22 mouse cellular contexts compared by ENCODE assay signal in genomic region chr17:94269756-94270155, GRCm38 (mm10).
DNase-seq lines count a peak whose midpoint lies in the region; ATAC-seq lines count a peak whose summit lies in the region.
"Had no signal": no experiment of that assay in that cellular context is flagged by ENCODE, and none has a peak within 500 bp of the region (broad histone marks: within the 10 kb centered on the region; RNA-seq: fewer than 3 reads in every experiment).

No protein-coding gene starts in this region.

- peak; percentile 15 for DNase-seq in midbrain, embryonic 10.5 days (ENCODE audit: low spot score)
- DNase-seq in embryo, embryonic 11 days, result peak; percentile 54
- DNase-seq in forelimb bud, embryonic 11.5 days (ENCODE audit: low read depth, low spot score), result peak; percentile 67
- DNase-seq in heart, postnatal 14 days, result no peak
- DNase-seq in retina, postnatal 1 day, result no peak
- DNase-seq: adrenal gland, adult 8-10 months; cerebellum, adult 11 months; cerebellum, postnatal 14 days; forebrain, postnatal 0 days; gastrocnemius, postnatal 10 days; lung, adult 2 months; lung, postnatal 4 days; midbrain, embryonic 14.5 days; thymus, postnatal 25 days had no signal

- H3K36me3 ChIP-seq in midbrain, embryonic 10.5 days, result no peaks in the 10 kb centered on the region
- H3K36me3 ChIP-seq in midbrain, embryonic 16.5 days (ENCODE audit: control insufficient read depth, insufficient read depth, low read length), result no peaks in the 10 kb centered on the region
- H3K36me3 ChIP-seq: G1E had no signal

- H3K9me3 ChIP-seq in midbrain, embryonic 10.5 days (replicated peaks), result no peaks in the 10 kb centered on the region
- H3K9me3 ChIP-seq in midbrain, embryonic 16.5 days (replicated peaks; ENCODE audit: control insufficient read depth, low read length, poor library complexity, severe bottlenecking), result no peaks in the 10 kb centered on the region
- H3K9me3 ChIP-seq: G1E had no signal

- intact Hi-C loops in heart, postnatal 14 days (cut with DNase I), result no loop called here

- H3K9ac ChIP-seq in midbrain, embryonic 16.5 days (ENCODE audit: low read depth, low read length), result no peak overlapping the region
- H3K9ac ChIP-seq: forebrain, postnatal 0 days; hindbrain, embryonic 14.5 days had no signal

- no peak for ATAC-seq in midbrain, embryonic 16.5 days
- no peak for ATAC-seq in megakaryocyte-erythroid progenitor cell, adult 5-6 weeks (replicated peaks; ENCODE audit: low FRiP score, low TSS enrichment, poor library complexity, severe bottlenecking)
- no peak for ATAC-seq in erythroblast, adult 5-6 weeks (replicated peaks; ENCODE audit: low FRiP score, poor library complexity, severe bottlenecking)
- ATAC-seq: forebrain, postnatal 0 days; intestine, postnatal 0 days had no signal

- no peaks in the 10 kb centered on the region for H3K27me3 ChIP-seq in midbrain, embryonic 10.5 days (ENCODE audit: low read depth, poor library complexity, severe bottlenecking)
- H3K27me3 ChIP-seq in midbrain, embryonic 16.5 days (ENCODE audit: control insufficient read depth, insufficient read depth, low read depth, low read length), result no peaks in the 10 kb centered on the region

- H3K4me1 ChIP-seq in midbrain, embryonic 10.5 days, result no peaks in the 10 kb centered on the region
- no peaks in the 10 kb centered on the region for H3K4me1 ChIP-seq in midbrain, embryonic 16.5 days (ENCODE audit: control insufficient read depth, insufficient read depth, low read length)

- no peak overlapping the region for H3K4me3 ChIP-seq in midbrain, embryonic 10.5 days
- no peak overlapping the region for H3K4me3 ChIP-seq in midbrain, embryonic 16.5 days (ENCODE audit: low read depth, low read length)
- H3K4me3 ChIP-seq: left cerebral cortex, adult 2 months had no signal

- H3K27ac ChIP-seq in midbrain, embryonic 10.5 days (replicated peaks), result no peak overlapping the region
- H3K27ac ChIP-seq in midbrain, embryonic 16.5 days (ENCODE audit: low read length), result no peak overlapping the region
- H3K27ac ChIP-seq: hindbrain, embryonic 14.5 days; left cerebral cortex, adult 2 months had no signal

- H3K4me2 ChIP-seq in midbrain, embryonic 16.5 days (ENCODE audit: low read length), result no peak overlapping the region
- H3K4me2 ChIP-seq: hindbrain, embryonic 14.5 days; liver, embryonic 11.5 days had no signal

Comparison
In these comparisons a context has a peak if more than half of its experiments do, and no peak if none do; other contexts are left out.
1. DNase-seq: peak in midbrain, embryonic 10.5 days (single experiment), embryo, embryonic 11 days (single experiment) and forelimb bud, embryonic 11.5 days (single experiment); none in heart, postnatal 14 days (0 of 2) and retina, postnatal 1 day (single experiment).